Mouse (Mus musculus) erythroblast, embryonic 14.5 days (primary cell): ENCODE measurements around the gene Coq5.

Source experiments
- GATA1 ChIP-seq: IDR thresholded peaks from 2 replicates; pipeline ENCODE4 v1.6.1; 2012; ENCODE audit warnings: low read length, inconsistent platforms, mixed read lengths
- TAL1 ChIP-seq: IDR thresholded peaks from 3 replicates; pipeline ENCODE4 v1.6.1; 2012; ENCODE audit warnings: low read length, inconsistent platforms, mixed read lengths

- TF ChIP-seq TAL1 (peak; percentile 26; the same call in 1 of the 3 replicates), GATA1 (no peak)
Measured at GRCm38 (mm10) chr5:115266340-115266739, 13.1 kb upstream of the Coq5 start.
